Mouse (Mus musculus) megakaryocyte, embryonic 14.5 days (primary cell): ENCODE measurements around the gene Ppp6r3.

Experiments used
- FLI1 ChIP-seq: IDR thresholded peaks from 2 replicates; pipeline ENCODE4 v1.6.1; 2012; ENCODE audit warnings: low read length, inconsistent platforms, mixed read lengths
- GATA1 ChIP-seq: IDR thresholded peaks from 3 replicates; pipeline ENCODE4 v1.6.1; 2012; ENCODE audit warnings: mixed read lengths, low read length, inconsistent platforms, borderline replicate concordance

- TF ChIP-seq GATA1 (no peak), FLI1 (no peak)
These were observed 45.8 kb downstream of the Ppp6r3 start for GRCm38 (mm10) chr19:3529781-3530180.
